Mouse (Mus musculus) E14TG2a.4 (cell line): ENCODE measurements around the gene Hyal3.

Experiments used
- H3K27me3 ChIP-seq: 2 replicates; pipeline ENCODE4 v1.6.1; 2014; ENCODE audit warnings: low read length, control low read depth; ENCODE audit not compliant: insufficient read depth
- H3K36me3 ChIP-seq: 2 replicates; pipeline ENCODE4 v1.6.1; 2014; ENCODE audit warnings: low read length, control low read depth; ENCODE audit not compliant: insufficient read depth
- H3K4me1 ChIP-seq: replicated peaks from 2 replicates; pipeline ENCODE4 v1.6.1; 2014; ENCODE audit warnings: low read depth, low read length, control low read depth
- H3K4me3 ChIP-seq: replicated peaks from 2 replicates; pipeline ENCODE4 v1.5.1; 2014; ENCODE audit warnings: mild to moderate bottlenecking, low read length
- H3K9me3 ChIP-seq: 2 replicates; pipeline ENCODE4 v1.6.1; 2014; ENCODE audit warnings: low read length, control low read depth
- CTCF ChIP-seq: conservative IDR thresholded peaks from 2 replicates; pipeline ENCODE4 v1.5.1; 2014; ENCODE audit warnings: low read length
- NANOG ChIP-seq: IDR thresholded peaks from 2 replicates; pipeline ENCODE4 v1.6.1; 2014; ENCODE audit warnings: borderline replicate concordance, low read length, mixed read lengths
- POU5F1 ChIP-seq: IDR thresholded peaks from 2 replicates; pipeline ENCODE4 v1.6.1; 2014; ENCODE audit warnings: low read length, borderline replicate concordance

Gene Hyal3

DNA sequence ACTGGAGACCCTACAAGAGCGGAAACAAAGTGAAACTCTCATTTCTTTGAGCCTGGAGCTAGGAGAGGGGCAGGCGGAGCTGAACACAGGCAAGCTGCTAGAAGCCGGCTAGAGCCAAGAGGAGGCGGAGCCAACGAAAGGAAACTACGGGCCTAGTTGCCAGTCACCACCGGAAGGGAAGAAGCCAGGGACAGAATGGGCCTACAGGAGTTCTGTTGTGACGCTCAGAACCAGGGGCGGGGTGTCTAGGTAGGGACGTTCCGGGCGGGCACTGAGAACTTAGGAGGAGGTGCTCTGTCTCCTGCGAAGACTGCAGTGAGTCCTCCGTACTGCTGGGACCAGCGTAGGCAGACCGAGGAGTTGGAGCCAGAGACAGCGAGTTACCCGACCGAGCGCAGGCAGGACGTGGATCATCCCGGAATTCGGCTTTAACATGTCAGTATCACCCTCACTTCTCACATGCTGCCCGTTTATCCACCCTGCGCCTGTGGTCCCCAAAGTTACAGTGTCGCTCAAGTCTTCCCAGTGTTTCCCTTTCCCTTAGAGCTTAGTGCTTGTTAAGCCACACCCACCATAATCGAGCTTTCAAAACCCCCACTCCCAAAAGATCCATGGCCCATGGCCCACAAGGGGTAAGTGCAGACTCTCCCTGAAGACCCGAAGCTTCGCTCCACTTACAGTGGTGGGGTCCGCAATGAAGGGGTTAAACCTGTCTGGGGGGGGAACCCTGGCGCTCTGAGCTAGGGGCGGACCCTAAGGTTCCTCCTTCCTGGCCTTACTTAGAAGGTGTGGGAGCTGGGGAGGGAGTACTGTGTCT, at the start of gene Hyal3:
TSS of gene Hyal3 (plus strand) at position 318 of the 817 bp plus-strand sequence.
- Histone ChIP-seq H3K4me3 (peak within 1 kb of the TSS; percentile 83), H3K36me3 (peaks cover 36% of the 10 kb centered on the region)

DNA sequence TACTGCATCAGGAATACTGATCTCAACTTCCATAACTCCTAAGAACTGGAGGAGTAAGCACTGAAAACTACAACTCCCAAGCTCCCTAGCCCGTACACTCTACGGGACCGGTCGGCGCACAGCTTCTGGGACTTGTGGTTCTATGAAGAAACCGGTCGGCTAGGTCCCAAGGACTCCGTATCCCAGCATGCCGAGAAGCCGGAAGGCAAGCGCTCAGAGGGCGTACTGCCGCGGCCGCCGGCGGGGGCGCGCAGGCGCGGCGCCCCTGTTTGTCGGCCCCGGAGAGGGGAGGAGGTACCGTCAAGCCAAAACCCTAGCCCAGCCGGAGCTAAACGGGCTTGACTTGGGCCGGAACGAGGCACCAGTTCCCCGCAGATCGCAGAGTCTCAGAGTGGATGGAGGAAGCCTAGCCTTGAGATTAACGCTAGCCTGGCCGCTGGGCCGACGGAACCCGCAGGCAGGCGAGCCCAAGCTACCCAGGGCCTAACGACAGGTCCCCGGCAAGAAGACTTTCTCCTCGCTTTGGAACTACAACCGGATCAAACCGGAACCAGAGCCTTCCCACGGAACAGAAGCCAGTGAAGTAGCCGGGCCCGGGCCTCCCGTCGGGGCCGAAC, 46.7 kb upstream of the Hyal3 start, which contains the start of gene Tmem115:
TSS of gene Tmem115 (plus strand) at position 155 of the 617 bp plus-strand sequence.
- TF ChIP-seq NANOG (no peak), CTCF (no peak), POU5F1 (no peak)

More for the DNA sequence above, at the start of gene Hyal3:
- no peaks in the 10 kb centered on the region for H3K9me3 ChIP-seq
- peaks cover 75% of the 10 kb centered on the region for H3K4me1 ChIP-seq
- H3K27me3 ChIP-seq, result no peaks in the 10 kb centered on the region
- TF ChIP-seq CTCF (no peak), POU5F1 (no peak), NANOG (no peak)

DNA sequence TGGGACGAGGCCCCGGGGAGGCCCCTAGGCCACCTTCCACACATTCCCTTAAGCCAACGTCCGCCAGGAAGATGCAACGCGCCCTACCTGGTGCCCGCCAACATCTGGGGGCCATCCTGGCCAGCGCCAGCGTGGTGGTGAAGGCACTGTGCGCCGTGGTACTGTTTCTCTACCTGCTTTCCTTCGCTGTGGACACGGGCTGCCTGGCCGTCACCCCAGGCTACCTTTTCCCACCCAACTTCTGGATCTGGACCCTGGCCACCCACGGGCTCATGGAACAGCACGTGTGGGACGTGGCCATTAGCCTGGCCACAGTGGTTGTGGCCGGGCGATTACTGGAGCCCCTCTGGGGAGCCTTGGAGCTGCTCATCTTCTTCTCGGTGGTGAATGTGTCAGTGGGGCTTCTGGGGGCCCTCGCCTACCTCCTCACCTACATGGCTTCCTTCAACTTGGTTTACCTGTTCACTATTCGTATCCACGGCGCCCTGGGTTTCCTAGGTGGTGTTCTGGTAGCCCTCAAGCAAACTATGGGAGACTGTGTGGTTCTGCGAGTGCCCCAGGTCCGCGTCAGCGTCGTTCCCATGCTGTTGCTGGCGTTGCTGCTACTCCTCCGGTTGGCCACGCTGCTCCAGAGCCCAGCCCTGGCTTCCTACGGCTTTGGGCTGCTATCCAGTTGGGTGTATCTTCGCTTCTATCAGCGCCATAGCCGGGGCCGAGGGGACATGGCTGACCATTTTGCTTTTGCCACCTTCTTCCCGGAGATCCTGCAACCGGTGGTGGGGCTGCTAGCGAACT, 46.0 kb upstream of the Hyal3 start:
- no peaks in the 10 kb centered on the region for H3K27me3 ChIP-seq
- H3K4me3 ChIP-seq, result peak overlapping the region; percentile 93
- no peak for TF ChIP-seq NANOG
- TF ChIP-seq CTCF, result no peak
- no peak for TF ChIP-seq POU5F1
- peaks cover 47% of the 10 kb centered on the region for H3K36me3 ChIP-seq
- H3K9me3 ChIP-seq, result no peaks in the 10 kb centered on the region
- peaks cover 49% of the 10 kb centered on the region for H3K4me1 ChIP-seq

More for the DNA sequence above, 46.7 kb upstream of the Hyal3 start, which contains the start of gene Tmem115:
- Histone ChIP-seq H3K9me3 (no peaks in the 10 kb centered on the region), H3K4me3 (peak within 1 kb of the TSS; percentile 93), H3K36me3 (peaks cover 40% of the 10 kb centered on the region), H3K4me1 (peaks cover 49% of the 10 kb centered on the region), H3K27me3 (no peaks in the 10 kb centered on the region)

DNA sequence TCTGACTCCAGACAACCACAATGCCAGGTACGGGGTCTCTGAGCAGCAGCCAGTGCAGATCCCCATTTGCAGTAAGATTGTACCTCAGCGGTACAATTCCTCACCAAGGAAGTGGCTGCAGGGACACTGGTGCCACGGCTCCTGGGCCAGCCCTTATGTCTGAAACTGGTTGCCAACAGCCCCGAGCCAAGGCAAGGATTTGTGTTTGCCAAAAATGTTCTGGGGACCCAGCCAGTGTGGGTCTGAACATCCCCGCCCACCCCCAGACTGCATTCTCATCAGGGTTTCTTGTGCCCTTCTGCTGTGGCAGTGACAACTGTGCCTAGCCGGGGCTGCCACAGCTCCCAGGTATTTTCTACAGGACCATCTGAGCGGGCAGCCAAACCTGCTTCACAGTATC, 42.4 kb upstream of the Hyal3 start:
- Histone ChIP-seq H3K4me1 (peaks cover 74% of the 10 kb centered on the region), H3K36me3 (peaks cover 57% of the 10 kb centered on the region), H3K4me3 (no peak overlapping the region), H3K9me3 (no peaks in the 10 kb centered on the region), H3K27me3 (no peaks in the 10 kb centered on the region)
- TF ChIP-seq CTCF (no peak), POU5F1 (no peak), NANOG (no peak)

DNA sequence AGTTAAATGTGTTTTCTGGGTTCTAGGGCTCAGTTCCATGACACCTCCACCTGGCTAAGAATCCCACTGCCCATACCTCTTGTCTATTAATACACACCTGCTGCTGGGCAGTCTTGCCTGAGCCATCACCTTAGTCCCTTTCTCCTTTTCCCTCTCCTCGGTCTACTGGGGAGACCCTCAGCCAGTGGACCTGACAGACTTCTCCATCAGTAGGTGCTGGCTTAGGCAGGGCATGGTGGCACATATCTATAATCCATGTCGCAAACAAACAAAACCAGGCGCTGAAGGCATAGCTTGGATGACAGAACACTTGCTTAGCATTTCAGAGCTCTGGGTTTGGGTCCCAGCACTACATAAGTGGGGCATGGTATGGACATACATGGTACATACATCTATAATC, 41.9 kb upstream of the Hyal3 start:
- peaks cover 74% of the 10 kb centered on the region for H3K4me1 ChIP-seq
- H3K4me3 ChIP-seq, result no peak overlapping the region
- H3K27me3 ChIP-seq, result no peaks in the 10 kb centered on the region
- H3K36me3 ChIP-seq, result peaks cover 59% of the 10 kb centered on the region
- TF ChIP-seq POU5F1, result no peak
- TF ChIP-seq NANOG, result no peak
- no peak for TF ChIP-seq CTCF
- no peaks in the 10 kb centered on the region for H3K9me3 ChIP-seq

DNA sequence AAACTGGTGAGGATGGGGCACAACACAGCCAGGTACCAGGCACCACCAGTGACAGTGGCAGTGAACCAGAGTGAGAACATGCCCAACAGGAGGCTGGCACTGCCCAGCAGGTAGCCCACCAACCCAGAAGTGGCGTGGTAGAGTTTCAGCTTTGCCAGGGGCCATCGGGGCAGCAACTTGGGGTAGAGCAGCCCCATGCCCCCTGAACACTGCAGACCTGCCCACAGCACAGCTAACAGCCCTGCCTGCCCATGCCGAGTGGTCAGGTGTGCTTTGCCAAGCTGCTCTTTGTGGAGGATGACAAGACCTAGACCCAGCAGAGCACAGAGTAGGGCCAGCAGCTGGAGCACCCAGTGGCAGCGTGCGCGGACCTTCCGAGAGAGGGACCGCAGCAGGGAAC, 40.7 kb upstream of the Hyal3 start:
- no peak overlapping the region for H3K4me3 ChIP-seq
- peaks cover 70% of the 10 kb centered on the region for H3K36me3 ChIP-seq
- H3K27me3 ChIP-seq, result no peaks in the 10 kb centered on the region
- H3K9me3 ChIP-seq, result no peaks in the 10 kb centered on the region
- peaks cover 78% of the 10 kb centered on the region for H3K4me1 ChIP-seq
- TF ChIP-seq NANOG, result no peak
- no peak for TF ChIP-seq CTCF
- no peak for TF ChIP-seq POU5F1

DNA sequence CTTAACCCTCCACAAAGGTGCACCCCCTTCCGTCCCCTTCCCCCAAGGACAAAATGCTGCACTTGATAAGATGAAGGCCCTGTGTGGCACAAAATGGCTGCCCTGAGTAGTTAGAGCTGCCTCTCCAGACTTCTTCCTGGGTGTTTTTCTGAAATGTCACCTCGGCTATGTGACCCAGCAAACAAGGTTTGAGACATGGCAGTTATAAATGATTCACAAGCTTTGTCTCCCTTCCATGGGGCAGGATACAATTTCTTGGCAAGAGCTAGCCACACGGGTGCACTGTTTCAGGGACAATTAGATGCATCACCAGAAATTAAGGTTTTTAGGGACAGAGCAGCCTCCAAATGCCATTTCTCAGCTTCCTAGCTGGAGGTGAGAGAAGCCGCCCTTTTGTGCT, 40.2 kb upstream of the Hyal3 start:
- no peak for TF ChIP-seq CTCF
- TF ChIP-seq POU5F1, result no peak
- no peak for TF ChIP-seq NANOG
- Histone ChIP-seq H3K27me3 (no peaks in the 10 kb centered on the region), H3K4me1 (peaks cover 78% of the 10 kb centered on the region), H3K36me3 (peaks cover 70% of the 10 kb centered on the region), H3K4me3 (no peak overlapping the region), H3K9me3 (no peaks in the 10 kb centered on the region)

DNA sequence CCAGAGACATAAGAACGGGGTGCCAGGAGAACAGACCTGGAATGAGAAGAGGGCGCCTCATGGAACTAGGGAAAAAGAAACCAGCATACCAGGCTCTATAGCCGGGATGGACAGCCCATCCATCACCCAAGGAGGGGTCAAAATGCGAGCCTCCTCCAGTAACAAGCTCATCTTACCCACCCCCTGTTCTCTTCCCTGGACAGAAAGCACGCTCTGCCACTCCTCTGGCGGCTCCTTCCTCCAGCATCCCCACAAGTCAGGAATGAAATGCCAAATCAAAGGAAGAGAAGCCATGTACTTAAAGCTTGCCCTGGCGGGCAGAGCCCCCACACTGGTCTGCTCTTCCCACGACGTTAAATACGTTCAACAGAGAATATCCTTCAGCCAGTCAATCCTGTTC, 39.6 kb upstream of the Hyal3 start:
- Histone ChIP-seq H3K4me1 (peaks cover 72% of the 10 kb centered on the region), H3K9me3 (no peaks in the 10 kb centered on the region), H3K4me3 (peak overlapping the region; percentile 88), H3K27me3 (no peaks in the 10 kb centered on the region), H3K36me3 (peaks cover 65% of the 10 kb centered on the region)
- TF ChIP-seq CTCF (no peak), NANOG (no peak), POU5F1 (no peak)
